Mouse (Mus musculus): Measurements from ENCODE around the gene Tmem265. TPM values are rescaled to one million over a fixed set of nuclear protein-coding genes. Genes with fewer than 3 reads are reported as not detected.

Tmem265 gene
- polyA plus RNA-seq, 1 experiment from 2014 or later: 6.6 TPM

DNA sequence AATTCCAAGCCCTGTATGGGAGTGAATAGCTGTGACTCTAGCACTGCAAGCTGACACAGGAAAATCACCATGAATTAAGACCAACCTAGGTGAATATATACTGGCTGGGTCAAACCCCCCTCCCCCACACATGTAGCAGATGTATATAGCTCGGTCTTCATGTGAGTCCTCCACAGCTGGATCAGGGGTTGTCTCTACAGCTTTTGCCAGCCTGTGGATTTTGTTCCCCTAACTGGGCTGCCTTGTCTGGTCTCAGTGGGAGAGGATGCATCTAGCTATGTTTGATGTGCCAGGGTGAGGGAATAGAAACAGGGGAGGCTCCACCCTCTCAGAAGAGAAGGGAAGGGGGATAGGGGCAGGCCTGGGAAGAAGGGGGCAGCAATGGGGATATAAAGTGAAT, 55.1 kb downstream of the Tmem265 start:
- H3K27me3 ChIP-seq: no peaks in the 10 kb centered on the region
- no peaks in the 10 kb centered on the region for H3K9me3 ChIP-seq
- H3K27ac ChIP-seq: no peak overlapping the region
- H3K9ac ChIP-seq: peak overlapping the region; percentile 68
- no peak for ATAC-seq (ENCODE audit: low FRiP score)
- peak overlapping the region; percentile 82 for H3K4me2 ChIP-seq
- H3K36me3 ChIP-seq: peaks cover 15% of the 10 kb centered on the region
- peak overlapping the region; percentile 99 for H3K4me3 ChIP-seq
- 55% methylated on average over 1 of the region's 1 CpGs for WGBS
- peaks cover 37% of the 10 kb centered on the region for H3K4me1 ChIP-seq (replicated peaks)

Other genes with a start within 250 kb of the Tmem265 start
- 17.1 and 17.3 TPM in 2 replicates for gene Zfp768, start 215.8 kb upstream of the Tmem265 start, polyA plus RNA-seq (2015; fragmentation: Nextera tagmentation; extraction: Ambion mirVana)
- 8.1 and 8.6 TPM in 2 replicates for gene Zfp747, start 185.3 kb upstream of the Tmem265 start, polyA plus RNA-seq (2015; fragmentation: Nextera tagmentation; extraction: Ambion mirVana)
- gene 9130019O22Rik, start 174.2 kb upstream of the Tmem265 start, polyA plus RNA-seq (2015; fragmentation: Nextera tagmentation; extraction: Ambion mirVana): 5.4 and 5.7 TPM in 2 replicates
- gene E430018J23Rik, start 167.8 kb upstream of the Tmem265 start, polyA plus RNA-seq (2015; fragmentation: Nextera tagmentation; extraction: Ambion mirVana): 7.7 TPM in 2 replicates
- 4.0 and 4.8 TPM in 2 replicates for gene Zfp764, start 154.6 kb upstream of the Tmem265 start, polyA plus RNA-seq (2015; fragmentation: Nextera tagmentation; extraction: Ambion mirVana)
- 34.1 and 35.0 TPM in 2 replicates for gene Zfp688, start 139.3 kb upstream of the Tmem265 start, polyA plus RNA-seq (2015; fragmentation: Nextera tagmentation; extraction: Ambion mirVana)
- 15.0 and 16.2 TPM in 2 replicates for gene Zfp689, start 112.2 kb upstream of the Tmem265 start, polyA plus RNA-seq (2015; fragmentation: Nextera tagmentation; extraction: Ambion mirVana)
- gene Prr14, start 101.8 kb upstream of the Tmem265 start, polyA plus RNA-seq (2015; fragmentation: Nextera tagmentation; extraction: Ambion mirVana): 40.5 and 44.0 TPM in 2 replicates
- gene Fbrs, start 82.2 kb upstream of the Tmem265 start, polyA plus RNA-seq (2015; fragmentation: Nextera tagmentation; extraction: Ambion mirVana): 10.8 and 13.7 TPM in 2 replicates
- 51.3 and 53.7 TPM in 2 replicates for gene Srcap, start 49.4 kb upstream of the Tmem265 start, polyA plus RNA-seq (2015; fragmentation: Nextera tagmentation; extraction: Ambion mirVana)
- 17.6 and 19.0 TPM in 2 replicates for gene Gm42715, start 41.8 kb upstream of the Tmem265 start, polyA plus RNA-seq (2015; fragmentation: Nextera tagmentation; extraction: Ambion mirVana)
- gene Phkg2, start 11.9 kb downstream of the Tmem265 start, polyA plus RNA-seq (2015; fragmentation: Nextera tagmentation; extraction: Ambion mirVana): 55.1 and 60.5 TPM in 2 replicates
- gene Ccdc189, start 27.2 kb downstream of the Tmem265 start, polyA plus RNA-seq (2015; fragmentation: Nextera tagmentation; extraction: Ambion mirVana): 10.7 and 13.0 TPM in 2 replicates
- gene Rnf40, start 27.4 kb downstream of the Tmem265 start, polyA plus RNA-seq (2015; fragmentation: Nextera tagmentation; extraction: Ambion mirVana): 49.9 and 50.5 TPM in 2 replicates
- gene Zfp629, start 54.4 kb downstream of the Tmem265 start, polyA plus RNA-seq (2015; fragmentation: Nextera tagmentation; extraction: Ambion mirVana): 22.2 and 25.0 TPM in 2 replicates
- 47.0 and 50.8 TPM in 2 replicates for gene Bcl7c, start 147.5 kb downstream of the Tmem265 start, polyA plus RNA-seq (2015; fragmentation: Nextera tagmentation; extraction: Ambion mirVana)
- gene Ctf1, start 151.3 kb downstream of the Tmem265 start, polyA plus RNA-seq (2015; fragmentation: Nextera tagmentation; extraction: Ambion mirVana): 2.8 and 3.3 TPM in 2 replicates
- 0.18 TPM in 1 of 2 replicates, not detected in the other for gene Ctf2, start 170.8 kb downstream of the Tmem265 start, polyA plus RNA-seq (2015; fragmentation: Nextera tagmentation; extraction: Ambion mirVana)
- gene Fbxl19, start 183.2 kb downstream of the Tmem265 start, polyA plus RNA-seq (2015; fragmentation: Nextera tagmentation; extraction: Ambion mirVana): 9.0 and 9.3 TPM in 2 replicates
- 8.0 and 9.1 TPM in 2 replicates for gene Orai3, start 208.4 kb downstream of the Tmem265 start, polyA plus RNA-seq (2015; fragmentation: Nextera tagmentation; extraction: Ambion mirVana)
- 17.8 and 20.9 TPM in 2 replicates for gene Setd1a, start 215.3 kb downstream of the Tmem265 start, polyA plus RNA-seq (2015; fragmentation: Nextera tagmentation; extraction: Ambion mirVana)
- not detected in 2 replicates for gene Gm49388, start 224.2 kb downstream of the Tmem265 start, polyA plus RNA-seq (2015; fragmentation: Nextera tagmentation; extraction: Ambion mirVana)
- gene Hsd3b7, start 239.2 kb downstream of the Tmem265 start, polyA plus RNA-seq (2015; fragmentation: Nextera tagmentation; extraction: Ambion mirVana): 9.6 TPM in 2 replicates